Mouse (Mus musculus): Measurements from ENCODE around the gene Tmed4.
"Not testable (repeated sequence)": the region's sequence is repeated elsewhere in the genome, so short reads cannot be mapped to it uniquely, and the experiment has no call there.

Gene Tmed4

DNA sequence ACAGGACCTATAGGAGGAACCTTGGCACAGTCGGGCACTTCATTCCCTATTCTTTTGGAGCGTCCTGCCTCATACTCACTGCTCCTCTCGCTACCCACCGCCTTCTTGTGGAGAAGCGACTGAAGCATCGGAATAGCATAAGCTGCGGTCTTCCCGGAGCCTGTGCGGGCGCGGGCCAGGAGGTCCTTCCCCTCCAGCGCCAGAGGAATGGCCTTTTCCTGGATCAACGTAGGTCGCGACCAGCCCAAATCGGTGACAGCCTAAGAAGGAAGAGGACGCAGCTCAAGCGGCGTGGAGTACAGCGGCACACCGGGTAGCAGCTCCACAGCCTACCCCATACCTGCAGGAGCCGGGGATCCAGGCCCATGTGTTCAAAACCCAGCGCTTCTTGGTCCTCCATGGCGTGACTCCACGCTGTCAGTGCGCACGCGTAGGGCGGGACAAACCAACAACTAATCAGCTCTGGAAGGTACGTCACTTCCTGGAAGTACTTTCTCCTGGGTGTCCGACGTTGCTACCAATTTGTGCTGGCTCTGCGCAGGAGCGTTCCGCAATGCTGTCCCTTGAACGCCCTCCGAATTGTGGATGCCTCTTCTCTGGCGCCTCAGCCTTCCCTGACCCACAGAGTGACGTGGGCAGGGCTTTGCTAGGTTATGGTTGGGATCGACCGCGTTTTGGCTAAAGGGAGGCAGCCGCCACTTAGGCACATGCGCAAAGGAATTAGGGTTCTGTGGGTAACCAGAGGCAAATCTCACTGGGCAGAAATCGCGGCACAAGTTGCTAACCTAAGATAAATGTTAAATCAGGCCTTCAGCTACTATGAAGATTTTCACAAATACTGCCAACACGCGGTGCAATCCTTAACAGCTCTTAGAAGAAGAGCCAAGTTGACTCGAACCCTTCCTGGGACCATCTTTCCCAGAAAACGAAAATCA lies 7.1 kb downstream of the Tmed4 start, which contains the start of gene Ddx56:
Ddx56 (minus strand) TSS at position 453 of the 935 bp plus-strand sequence.
- peak; percentile 91 for DNase-seq

DNA sequence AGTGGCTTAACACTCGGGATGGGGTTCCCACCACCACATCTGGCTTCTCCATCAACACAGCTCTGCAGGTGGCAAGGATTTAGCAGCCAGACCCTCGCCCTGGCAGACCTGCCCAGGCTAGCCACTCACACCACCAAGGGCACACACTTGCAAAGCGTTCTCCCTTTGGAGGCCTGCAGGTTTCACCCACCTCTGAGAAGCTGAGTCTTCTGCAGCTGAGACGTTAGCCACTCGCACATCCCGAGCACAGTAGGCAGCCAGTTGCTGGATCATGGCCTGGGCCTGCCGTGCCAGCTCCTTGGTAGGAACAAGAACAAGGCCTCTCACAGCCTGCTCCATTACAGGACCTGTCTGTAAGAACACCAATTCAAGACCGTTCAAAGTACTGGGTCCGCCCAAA lies 8.0 kb downstream of the Tmed4 start:
- DNase-seq, result no peak

DNA sequence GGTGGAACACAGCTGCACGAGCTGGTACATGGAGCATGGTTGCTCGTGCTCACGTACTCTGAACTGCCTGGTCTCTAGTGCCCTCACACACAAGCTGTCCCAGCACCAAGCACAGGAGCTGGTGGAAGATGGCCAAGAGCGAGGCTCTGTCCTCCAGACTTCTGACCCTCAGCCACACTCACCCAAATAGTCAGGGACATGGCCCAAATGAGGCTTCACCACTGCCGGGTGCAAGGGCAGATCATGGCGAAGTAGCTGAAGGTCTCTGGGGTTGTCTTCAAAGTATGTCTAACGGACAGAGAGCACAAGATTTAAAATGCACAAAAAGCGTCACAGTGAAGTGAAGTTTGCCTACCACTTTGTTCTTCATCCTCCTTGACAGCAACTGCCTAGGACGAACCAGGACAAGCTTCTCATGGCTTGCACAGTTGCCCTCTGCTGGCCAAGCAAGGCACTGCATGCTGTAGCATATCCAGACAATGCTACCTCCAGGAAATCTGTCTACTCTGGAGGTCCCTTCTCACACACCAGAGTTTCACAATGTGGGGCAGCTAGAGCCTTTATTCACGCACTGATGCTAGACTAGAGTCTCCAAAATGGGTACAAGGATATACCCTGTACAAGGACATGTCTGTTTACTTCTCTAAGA lies 13.1 kb downstream of the Tmed4 start:
- DNase-seq, result peak; percentile 75

- no peak for DNase-seq
Measured at GRCm38 (mm10) chr11:6259413-6259812, 15.3 kb downstream of the Tmed4 start.

DNA sequence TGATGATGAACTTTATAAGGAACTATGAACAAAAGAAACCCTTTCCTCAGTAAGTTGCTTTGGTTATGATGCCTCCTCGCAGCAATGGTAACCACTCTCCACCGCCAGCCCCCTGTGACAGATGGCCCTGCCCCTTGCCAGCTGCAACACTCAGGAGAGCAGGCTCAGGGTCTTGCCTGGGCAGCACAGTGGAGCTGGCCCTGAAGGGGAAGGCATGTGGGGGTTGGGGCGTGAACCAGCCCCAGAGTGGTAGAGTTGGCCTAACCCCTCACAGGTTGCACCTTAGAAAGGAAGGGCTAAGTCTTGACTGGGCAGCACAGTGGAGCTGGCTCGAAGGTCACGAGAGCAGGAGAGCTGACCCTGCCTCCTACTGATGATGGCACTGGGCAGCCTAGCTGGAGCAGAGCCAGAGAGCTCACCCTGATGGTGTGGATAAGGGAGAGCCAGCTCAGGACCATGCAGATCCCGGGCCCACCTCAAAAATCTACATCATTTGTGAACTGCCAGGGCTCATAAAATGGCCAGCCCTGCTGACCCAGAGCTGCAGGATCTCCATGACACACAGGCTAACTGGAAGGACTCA lies 18.1 kb downstream of the Tmed4 start:
- no peak for DNase-seq

DNA sequence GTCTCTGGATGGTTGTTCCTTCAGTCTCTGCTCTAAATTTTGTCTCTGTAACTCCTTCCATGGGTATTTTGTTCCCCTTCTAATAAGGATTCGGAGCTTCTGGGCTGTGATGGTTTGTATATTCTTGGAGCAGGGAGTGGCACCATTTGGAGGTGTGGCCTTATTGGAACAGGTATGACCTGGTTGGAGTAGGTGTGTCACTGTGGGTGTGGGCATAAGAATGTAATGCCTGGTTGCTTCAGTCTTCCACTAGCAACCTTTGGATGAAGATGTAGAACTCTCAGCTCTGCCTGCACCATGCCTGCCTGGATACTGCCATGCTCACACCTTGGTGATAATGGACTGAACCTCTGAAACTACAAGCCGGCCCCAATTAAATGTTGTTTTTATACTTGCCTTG lies 20.1 kb downstream of the Tmed4 start:
- DNase-seq, result not testable (repeated sequence)

GRCm38 (mm10) chr11:6252824-6253223 lies 21.8 kb downstream of the Tmed4 start:
- no peak for DNase-seq

DNA sequence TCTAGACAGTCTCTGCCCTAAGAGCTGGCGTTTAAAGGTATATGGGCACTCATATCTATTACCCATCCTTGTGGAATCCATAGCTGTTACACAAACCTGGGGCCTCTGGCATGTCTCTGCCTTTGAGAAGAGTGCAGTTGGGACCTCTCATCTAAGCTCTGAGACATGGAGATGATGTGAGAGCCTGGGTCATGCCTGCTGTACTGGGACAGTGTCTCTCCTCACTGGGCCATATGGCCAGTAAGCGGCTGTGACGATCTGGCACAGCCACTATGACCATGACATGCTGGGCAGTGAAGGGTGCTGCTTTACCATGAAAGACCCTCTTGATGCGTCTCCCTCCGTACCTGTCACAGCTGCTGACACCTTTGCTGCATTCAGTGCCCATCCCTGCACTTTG lies 22.4 kb downstream of the Tmed4 start:
- DNase-seq, result no peak

DNA sequence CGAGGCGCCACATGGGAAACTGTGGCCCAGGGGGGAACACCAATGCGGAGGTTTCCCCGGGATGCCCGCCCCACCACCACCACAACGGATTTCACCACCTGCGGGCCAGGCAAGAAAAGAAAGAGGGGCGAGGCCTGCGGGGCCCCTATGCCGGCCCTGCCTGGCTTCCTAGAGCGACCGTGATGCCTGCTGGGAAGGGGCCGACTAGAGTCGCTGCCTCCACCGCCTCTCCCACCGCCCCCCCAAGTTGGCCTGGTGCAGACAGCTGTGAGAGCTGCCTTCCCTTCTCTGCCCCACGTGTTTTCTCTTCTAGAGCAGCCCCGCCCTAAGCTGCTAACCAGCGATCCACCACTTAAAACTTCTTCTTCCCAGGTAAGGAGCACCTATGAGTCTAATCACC lies 30.0 kb downstream of the Tmed4 start:
- no peak for DNase-seq

DNA sequence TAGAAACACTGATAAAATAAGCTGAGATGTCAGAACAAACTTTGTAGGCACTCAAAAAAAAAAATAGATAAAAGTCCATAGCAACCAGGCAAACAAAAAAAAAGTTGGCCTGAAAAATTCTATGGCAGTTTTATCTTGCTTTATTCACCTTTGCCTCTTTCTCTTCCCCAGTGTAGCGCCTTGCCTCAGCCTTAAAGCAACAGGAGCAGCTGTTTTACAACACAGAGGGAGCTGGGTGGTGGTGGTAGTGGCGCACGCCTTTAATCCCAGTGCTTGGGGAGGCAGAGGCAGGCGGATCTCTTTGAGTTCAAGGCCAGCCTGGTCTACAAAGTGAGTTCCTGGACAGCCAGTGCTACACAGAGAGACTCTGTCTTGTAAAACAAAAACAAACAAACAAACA lies 41.6 kb downstream of the Tmed4 start:
- no peak for DNase-seq

DNA sequence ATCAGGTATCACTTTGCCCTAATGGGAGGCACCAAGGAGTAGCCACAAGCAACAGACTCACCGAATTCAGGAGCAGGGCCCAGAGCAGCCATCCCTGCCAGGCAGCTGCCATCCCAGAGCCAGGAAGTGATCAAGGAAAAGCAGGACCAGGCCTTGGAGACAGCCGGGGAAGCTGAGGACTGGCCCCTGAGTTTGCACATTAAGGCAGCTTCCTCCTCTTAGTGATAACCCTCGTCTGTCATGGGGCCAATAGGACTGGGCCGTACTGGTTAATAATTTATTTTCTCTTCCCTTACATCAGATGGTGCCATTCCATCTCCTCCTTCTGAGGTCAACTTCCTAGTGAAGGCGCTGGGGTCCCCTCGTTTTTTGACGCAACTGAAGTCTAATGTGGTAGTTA lies 44.7 kb downstream of the Tmed4 start, which contains the start of gene Npc1l1:
Npc1l1 (minus strand) TSS at position 132 of the 400 bp plus-strand sequence.
- DNase-seq, result no peak

DNA sequence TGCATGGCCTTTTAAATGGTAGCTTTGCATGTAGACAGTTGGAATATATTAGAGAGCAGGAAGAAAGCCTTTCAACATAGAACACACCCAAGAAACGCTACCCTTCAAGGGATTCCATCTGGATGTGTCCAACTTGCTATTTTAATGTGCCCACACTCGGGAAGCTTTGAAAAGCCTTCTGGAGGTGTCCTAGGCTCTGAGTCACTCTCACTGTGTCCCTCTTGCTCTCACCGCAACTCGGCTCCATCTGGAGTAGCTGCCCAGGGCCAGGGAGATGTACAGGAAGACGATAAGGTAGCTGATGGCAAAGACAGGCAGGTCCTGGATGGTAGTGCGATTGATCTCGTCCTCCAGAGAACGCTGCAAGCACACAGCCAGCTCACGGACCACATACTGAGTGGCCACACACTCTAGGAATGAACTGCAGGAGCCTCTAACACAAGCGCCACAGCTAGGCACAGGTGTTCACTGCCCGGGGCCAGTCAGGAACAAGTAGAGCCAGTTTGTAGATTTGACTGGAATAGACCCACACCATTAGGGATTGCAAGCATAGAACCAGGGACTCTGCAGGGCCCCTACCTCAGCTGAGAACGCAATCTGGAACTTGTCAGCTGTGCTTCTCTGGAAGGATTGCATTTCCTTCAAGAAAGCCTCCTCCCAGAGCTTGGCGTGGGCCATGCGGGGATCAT lies 50.0 kb downstream of the Tmed4 start:
- DNase-seq, result no peak

DNA sequence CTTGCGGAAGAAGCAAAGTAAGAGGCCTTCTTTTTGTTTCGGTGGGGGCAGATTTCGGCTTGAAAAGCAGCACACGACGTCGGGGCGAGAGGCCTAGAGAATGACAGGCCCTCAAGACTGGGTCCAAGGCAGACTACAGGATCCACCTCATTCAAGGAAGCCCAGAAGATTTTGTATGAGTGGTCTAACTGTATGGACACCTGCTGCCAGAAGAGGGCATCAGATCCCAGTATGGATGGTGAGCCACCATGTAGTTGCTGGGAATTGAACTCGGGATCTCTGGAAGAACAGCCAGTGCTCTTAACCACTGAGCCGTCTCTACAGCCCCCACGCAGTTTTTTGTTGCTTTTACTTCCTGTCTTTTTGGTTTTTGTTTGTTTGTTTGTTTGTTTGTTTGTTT lies 52.5 kb downstream of the Tmed4 start:
- no peak for DNase-seq
